Mouse (Mus musculus) Muller cell, postnatal 12 days (primary cell): Measurements from ENCODE around the gene Krtap10-10.

Source experiments
- DNase-seq: peaks from one replicate; pipeline ENCODE4 v3.0.0-alpha.2; 2015; ENCODE audit errors: inconsistent ontology term

Krtap10-10 gene

DNA sequence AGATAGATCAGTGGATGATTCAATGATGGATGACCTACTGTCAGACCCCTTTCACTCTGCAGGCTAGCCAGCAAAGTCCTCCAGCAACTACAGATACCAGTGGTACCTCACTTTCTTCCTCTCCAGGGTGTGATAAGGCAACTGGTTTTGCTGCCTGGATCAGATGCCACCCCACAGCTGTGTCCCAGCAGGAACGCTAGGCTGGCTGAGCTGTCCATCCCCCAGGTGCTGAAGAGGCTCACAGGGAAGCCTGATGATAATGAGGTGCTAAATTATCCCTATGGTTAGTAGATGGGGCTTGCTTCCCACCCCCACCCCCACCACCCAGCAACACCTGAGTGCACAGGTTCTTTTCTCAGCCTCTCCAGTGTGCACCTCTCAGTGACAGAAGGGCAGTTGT, 31.8 kb downstream of the Krtap10-10 start:
- DNase-seq = no peak

DNA sequence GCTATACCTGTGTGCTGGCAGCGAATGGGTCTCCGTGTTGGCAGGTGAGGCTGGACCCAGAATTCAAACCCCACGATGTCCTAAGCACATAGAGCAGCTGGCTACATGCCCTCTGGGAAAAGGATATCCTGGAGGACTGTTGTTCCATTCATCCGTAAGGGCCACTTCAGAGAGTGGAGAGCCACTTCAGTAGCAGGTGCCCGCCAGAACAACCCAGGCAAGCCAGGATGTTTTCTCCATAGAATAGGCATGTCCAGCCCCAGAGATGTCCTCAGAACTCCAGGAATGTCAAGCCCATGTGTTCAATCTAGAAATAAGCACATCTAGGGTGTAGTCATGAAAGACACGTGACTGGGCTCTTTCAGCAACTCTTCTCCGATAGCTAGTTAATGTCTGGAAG, 33.9 kb downstream of the Krtap10-10 start:
- no peak for DNase-seq

GRCm38 (mm10) chr10:77878985-77879384, 43.2 kb downstream of the Krtap10-10 start:
- no peak for DNase-seq

DNA sequence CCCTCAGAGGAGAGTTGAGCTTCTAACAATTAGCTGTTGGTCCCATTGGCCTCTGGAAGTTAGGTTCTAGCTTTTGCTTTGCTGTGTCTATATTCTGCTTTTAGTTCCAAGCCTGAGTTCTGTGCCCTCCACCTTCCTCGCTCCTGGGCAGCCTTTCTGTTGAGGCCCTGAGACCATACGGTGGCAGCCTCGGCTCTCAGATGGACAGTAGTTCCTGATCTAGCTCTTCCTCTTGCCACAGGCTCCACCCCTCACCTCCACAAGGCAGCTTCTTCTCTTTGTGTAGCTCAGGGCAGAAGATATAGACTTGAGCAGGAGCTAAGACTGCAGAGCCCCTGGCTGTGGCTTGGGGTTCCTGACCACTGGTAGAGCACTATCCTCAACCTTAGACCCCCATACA, 44.6 kb downstream of the Krtap10-10 start:
- no peak for DNase-seq

GRCm38 (mm10) chr10:77882553-77882952, 46.8 kb downstream of the Krtap10-10 start:
- no peak for DNase-seq

DNA sequence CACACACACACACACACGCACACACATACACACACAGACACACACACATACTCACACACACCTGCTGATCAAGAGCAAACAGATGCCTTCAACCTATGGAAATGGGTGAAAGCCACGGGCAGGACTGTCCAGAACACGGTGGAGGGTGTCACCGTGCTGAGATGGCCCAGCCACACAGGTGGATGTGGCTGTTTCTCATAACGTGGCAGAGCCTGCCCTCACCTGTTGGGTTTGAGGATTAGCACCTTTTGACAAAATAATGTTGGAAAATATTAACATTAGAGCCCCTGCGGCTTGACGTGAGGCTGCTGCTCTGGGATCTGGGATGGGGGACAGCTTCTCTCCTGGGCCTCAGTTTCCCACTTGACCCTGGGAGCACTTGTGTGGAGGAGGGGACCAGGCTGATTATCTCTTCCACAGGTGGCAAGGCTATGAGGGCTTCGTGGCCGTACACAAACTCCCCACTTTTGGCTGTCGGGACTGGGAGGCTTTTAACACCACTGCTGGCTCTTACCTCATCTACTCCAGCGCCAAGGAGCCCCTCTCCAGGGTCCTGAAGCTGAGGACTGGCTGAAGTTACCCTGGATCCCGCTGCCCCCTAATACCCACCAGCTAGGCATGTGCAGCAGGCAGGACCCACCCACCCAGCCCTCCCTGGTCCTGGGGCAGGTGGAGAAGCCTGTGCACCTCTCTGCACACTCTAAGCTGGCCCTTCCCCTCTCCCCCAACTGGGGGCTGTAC, 50.4 kb downstream of the Krtap10-10 start:
- DNase-seq = no peak
